Mouse (Mus musculus): ENCODE measurements at regions not wholly inside any gene's neighbourhood (a gene's known extent, or its start where the extent isn't known, plus 50 kb on each side); places are given as distances from the start of the nearest gene placed in this dataset.

DNA sequence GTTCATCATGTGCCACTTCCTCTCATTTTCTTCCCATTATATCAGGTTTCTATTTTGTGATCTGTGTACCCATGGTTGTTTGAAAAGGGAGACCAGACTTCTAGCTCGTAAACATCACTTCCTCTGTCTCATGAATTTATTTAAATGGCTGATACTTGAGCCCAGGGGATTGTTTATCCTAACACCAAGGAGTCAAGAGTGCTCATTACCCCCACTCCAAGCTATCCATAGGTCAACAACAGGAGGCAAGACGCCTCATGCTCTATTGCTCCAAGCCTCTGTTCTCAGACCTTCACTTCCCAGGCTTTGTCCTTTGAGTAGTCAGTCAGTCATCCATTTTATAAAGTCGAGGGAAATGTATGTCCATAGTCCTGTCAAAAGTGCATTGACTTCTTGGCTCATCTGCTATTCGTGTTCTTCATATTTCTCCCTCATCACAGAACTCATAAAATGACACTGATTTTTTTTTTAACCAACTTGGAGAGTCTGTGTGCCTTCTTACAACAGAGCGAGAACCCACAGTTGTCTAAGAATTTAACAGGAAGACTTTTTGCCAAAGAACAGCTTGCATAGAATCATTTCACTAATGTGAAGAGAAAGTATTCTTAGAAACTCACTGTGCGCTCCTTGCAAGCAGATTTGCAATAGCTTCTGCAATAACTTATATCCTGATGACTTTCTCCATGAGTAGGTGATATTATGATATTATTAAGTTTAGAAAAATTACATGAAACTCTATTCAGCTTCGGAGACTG, 231.8 kb downstream of the Bmp2 start:
- no peaks in the 10 kb centered on the region for H3K79me2 ChIP-seq (ENCODE audit: control insufficient read depth, insufficient read depth)
- H3K79me3 ChIP-seq (ENCODE audit: low read depth): no peaks in the 10 kb centered on the region
- no peak for TF ChIP-seq MYOG (IDR thresholded peaks at IDR 0.05; ENCODE audit: control insufficient read depth, extremely low read depth, insufficient read length)
- no peak for TF ChIP-seq MYOD1 (IDR thresholded peaks at IDR 0.05; ENCODE audit: control insufficient read depth, insufficient read length, low read depth)
- no peak for TF ChIP-seq CEBPB (IDR thresholded peaks at IDR 0.05; ENCODE audit: low read depth)
- TF ChIP-seq MAX (IDR thresholded peaks at IDR 0.05): no peak
- TF ChIP-seq USF1 (IDR thresholded peaks at IDR 0.05; ENCODE audit: low read depth): no peak
- no peak for TF ChIP-seq FOSL1 (IDR thresholded peaks at IDR 0.05; ENCODE audit: insufficient read depth, low read length, poor library complexity, severe bottlenecking)
- TF ChIP-seq CTCF (IDR thresholded peaks at IDR 0.05; ENCODE audit: control insufficient read depth, insufficient read depth, insufficient read length): no peak
- no peak overlapping the region for H3ac ChIP-seq (ENCODE audit: control insufficient read depth, insufficient read length, low read depth)
- no peaks in the 10 kb centered on the region for H3K27me3 ChIP-seq (ENCODE audit: control insufficient read depth, insufficient read depth, insufficient read length)
- no peak overlapping the region for H3K4me3 ChIP-seq (ENCODE audit: insufficient read depth, poor library complexity, severe bottlenecking)
- no peaks in the 10 kb centered on the region for H3K36me3 ChIP-seq (ENCODE audit: control insufficient read depth, insufficient read depth)

GRCm38 (mm10) chr2:133791031-133791430, 239.1 kb downstream of the Bmp2 start:
- Histone ChIP-seq H3K36me3 (ENCODE audit: control insufficient read depth, insufficient read depth) (no peaks in the 10 kb centered on the region), H3K27me3 (ENCODE audit: control insufficient read depth, insufficient read depth, insufficient read length) (no peaks in the 10 kb centered on the region), H3K79me2 (ENCODE audit: control insufficient read depth, insufficient read depth) (no peaks in the 10 kb centered on the region), H3ac (ENCODE audit: control insufficient read depth, insufficient read length, low read depth) (no peak overlapping the region), H3K79me3 (ENCODE audit: low read depth) (no peaks in the 10 kb centered on the region), H3K4me3 (ENCODE audit: insufficient read depth, poor library complexity, severe bottlenecking) (no peak overlapping the region)
- TF ChIP-seq MYOD1 (IDR thresholded peaks at IDR 0.05; ENCODE audit: control insufficient read depth, insufficient read length, low read depth) (no peak), FOSL1 (IDR thresholded peaks at IDR 0.05; ENCODE audit: insufficient read depth, low read length, poor library complexity, severe bottlenecking) (no peak), MAX (IDR thresholded peaks at IDR 0.05) (no peak), CEBPB (IDR thresholded peaks at IDR 0.05; ENCODE audit: low read depth) (no peak), USF1 (IDR thresholded peaks at IDR 0.05; ENCODE audit: low read depth) (no peak), CTCF (IDR thresholded peaks at IDR 0.05; ENCODE audit: control insufficient read depth, insufficient read depth, insufficient read length) (no peak)

- Histone ChIP-seq H3K79me3 (ENCODE audit: low read depth) (no peaks in the 10 kb centered on the region), H3K4me3 (ENCODE audit: insufficient read depth, poor library complexity, severe bottlenecking) (no peak overlapping the region), H3ac (ENCODE audit: control insufficient read depth, insufficient read length, low read depth) (no peak overlapping the region), H3K79me2 (ENCODE audit: control insufficient read depth, insufficient read depth) (no peaks in the 10 kb centered on the region), H3K36me3 (ENCODE audit: control insufficient read depth, insufficient read depth) (no peaks in the 10 kb centered on the region), H3K27me3 (ENCODE audit: control insufficient read depth, insufficient read depth, insufficient read length) (no peaks in the 10 kb centered on the region)
- no peak for TF ChIP-seq MYOD1 (IDR thresholded peaks at IDR 0.05; ENCODE audit: control insufficient read depth, insufficient read length, low read depth)
Observed at GRCm38 (mm10) chr2:133793293-133793692, 241.3 kb downstream of the Bmp2 start.

- Histone ChIP-seq H3K27me3 (ENCODE audit: control insufficient read depth, insufficient read depth, insufficient read length) (no peaks in the 10 kb centered on the region), H3K4me3 (ENCODE audit: insufficient read depth, poor library complexity, severe bottlenecking) (no peak overlapping the region), H3ac (ENCODE audit: control insufficient read depth, insufficient read length, low read depth) (no peak overlapping the region), H3K36me3 (ENCODE audit: control insufficient read depth, insufficient read depth) (no peaks in the 10 kb centered on the region), H3K79me2 (ENCODE audit: control insufficient read depth, insufficient read depth) (no peaks in the 10 kb centered on the region), H3K79me3 (ENCODE audit: low read depth) (no peaks in the 10 kb centered on the region)
- TF ChIP-seq MYOD1 (IDR thresholded peaks at IDR 0.05; ENCODE audit: control insufficient read depth, insufficient read length, low read depth) (no peak), CEBPB (IDR thresholded peaks at IDR 0.05; ENCODE audit: low read depth) (no peak), CTCF (IDR thresholded peaks at IDR 0.05; ENCODE audit: control insufficient read depth, insufficient read depth, insufficient read length) (no peak), USF1 (IDR thresholded peaks at IDR 0.05; ENCODE audit: low read depth) (no peak), MAX (IDR thresholded peaks at IDR 0.05) (no peak), FOSL1 (IDR thresholded peaks at IDR 0.05; ENCODE audit: insufficient read depth, low read length, poor library complexity, severe bottlenecking) (no peak), MYOG (IDR thresholded peaks at IDR 0.05; ENCODE audit: control insufficient read depth, extremely low read depth, insufficient read length) (no peak)
Observed at GRCm38 (mm10) chr2:133802666-133803065, 250.7 kb downstream of the Bmp2 start.

- Histone ChIP-seq H3K36me3 (ENCODE audit: control insufficient read depth, insufficient read depth) (no peaks in the 10 kb centered on the region), H3K79me2 (ENCODE audit: control insufficient read depth, insufficient read depth) (no peaks in the 10 kb centered on the region), H3K79me3 (ENCODE audit: low read depth) (no peaks in the 10 kb centered on the region), H3K27me3 (ENCODE audit: control insufficient read depth, insufficient read depth, insufficient read length) (no peaks in the 10 kb centered on the region), H3ac (ENCODE audit: control insufficient read depth, insufficient read length, low read depth) (no peak overlapping the region), H3K4me3 (ENCODE audit: insufficient read depth, poor library complexity, severe bottlenecking) (no peak overlapping the region)
- TF ChIP-seq USF1 (IDR thresholded peaks at IDR 0.05; ENCODE audit: low read depth) (no peak), MYOG (IDR thresholded peaks at IDR 0.05; ENCODE audit: control insufficient read depth, extremely low read depth, insufficient read length) (no peak), CEBPB (IDR thresholded peaks at IDR 0.05; ENCODE audit: low read depth) (no peak), CTCF (IDR thresholded peaks at IDR 0.05; ENCODE audit: control insufficient read depth, insufficient read depth, insufficient read length) (no peak), MYOD1 (IDR thresholded peaks at IDR 0.05; ENCODE audit: control insufficient read depth, insufficient read length, low read depth) (no peak), FOSL1 (IDR thresholded peaks at IDR 0.05; ENCODE audit: insufficient read depth, low read length, poor library complexity, severe bottlenecking) (no peak), MAX (IDR thresholded peaks at IDR 0.05) (no peak)
Observed at GRCm38 (mm10) chr2:133821418-133821817, 269.5 kb downstream of the Bmp2 start.

- no peaks in the 10 kb centered on the region for H3K79me3 ChIP-seq (ENCODE audit: low read depth)
- TF ChIP-seq MYOD1 (IDR thresholded peaks at IDR 0.05; ENCODE audit: control insufficient read depth, insufficient read length, low read depth): no peak
- no peak overlapping the region for H3K4me3 ChIP-seq (ENCODE audit: insufficient read depth, poor library complexity, severe bottlenecking)
- H3K36me3 ChIP-seq (ENCODE audit: control insufficient read depth, insufficient read depth): no peaks in the 10 kb centered on the region
- no peaks in the 10 kb centered on the region for H3K27me3 ChIP-seq (ENCODE audit: control insufficient read depth, insufficient read depth, insufficient read length)
- H3K79me2 ChIP-seq (ENCODE audit: control insufficient read depth, insufficient read depth): no peaks in the 10 kb centered on the region
- H3ac ChIP-seq (ENCODE audit: control insufficient read depth, insufficient read length, low read depth): no peak overlapping the region
Observed at GRCm38 (mm10) chr2:133829406-133829805, 277.4 kb downstream of the Bmp2 start.

Data from C2C12 (cell line).